Mouse (Mus musculus): ENCODE measurements around the gene Eif2b3. TPM values are rescaled to one million over a fixed set of nuclear protein-coding genes. Genes with fewer than 3 reads are reported as not detected.

Eif2b3 gene
- total RNA-seq, 2 experiments from 2014 or later, result 56.7 to 61.4 TPM

GRCm38 (mm10) chr4:117115592-117115991, 96.4 kb downstream of the Eif2b3 start:
- ATAC-seq (replicated peaks; ENCODE audit: low FRiP score, low TSS enrichment, poor library complexity, severe bottlenecking), result no peak

GRCm38 (mm10) chr4:117117931-117118330, 98.7 kb downstream of the Eif2b3 start:
- no peak for ATAC-seq (replicated peaks; ENCODE audit: low FRiP score, low TSS enrichment, poor library complexity, severe bottlenecking)

GRCm38 (mm10) chr4:117119636-117120035, 100.4 kb downstream of the Eif2b3 start:
- ATAC-seq (replicated peaks; ENCODE audit: low FRiP score, low TSS enrichment, poor library complexity, severe bottlenecking), result no peak

GRCm38 (mm10) chr4:117120052-117120444, 100.8 kb downstream of the Eif2b3 start:
- no peak for ATAC-seq (replicated peaks; ENCODE audit: low FRiP score, low TSS enrichment, poor library complexity, severe bottlenecking)

- ATAC-seq (replicated peaks; ENCODE audit: low FRiP score, low TSS enrichment, poor library complexity, severe bottlenecking), result peak; percentile 84
Measured at GRCm38 (mm10) chr4:117120445-117121414, 101.5 kb downstream of the Eif2b3 start.

- ATAC-seq (replicated peaks; ENCODE audit: low FRiP score, low TSS enrichment, poor library complexity, severe bottlenecking), result no peak
Measured at GRCm38 (mm10) chr4:117122209-117122608, 103.0 kb downstream of the Eif2b3 start.

GRCm38 (mm10) chr4:117123546-117124217, 104.5 kb downstream of the Eif2b3 start:
- no peak for ATAC-seq (replicated peaks; ENCODE audit: low FRiP score, low TSS enrichment, poor library complexity, severe bottlenecking)

- ATAC-seq (replicated peaks; ENCODE audit: low FRiP score, low TSS enrichment, poor library complexity, severe bottlenecking), result no peak
Measured at GRCm38 (mm10) chr4:117124218-117124517, 105.0 kb downstream of the Eif2b3 start.

GRCm38 (mm10) chr4:117124518-117125347, 105.5 kb downstream of the Eif2b3 start:
- ATAC-seq (replicated peaks; ENCODE audit: low FRiP score, low TSS enrichment, poor library complexity, severe bottlenecking), result peak; percentile 17; the same call in 1 of the 2 replicates

GRCm38 (mm10) chr4:117125348-117125909, 106.2 kb downstream of the Eif2b3 start, which contains the start of gene Btbd19:
Btbd19 (minus strand) TSS chr4:117125725.
- ATAC-seq (replicated peaks; ENCODE audit: low FRiP score, low TSS enrichment, poor library complexity, severe bottlenecking), result no peak

- no peak for ATAC-seq (replicated peaks; ENCODE audit: low FRiP score, low TSS enrichment, poor library complexity, severe bottlenecking)
Measured at GRCm38 (mm10) chr4:117125910-117126674, 106.9 kb downstream of the Eif2b3 start.

GRCm38 (mm10) chr4:117126675-117127290, 107.6 kb downstream of the Eif2b3 start, which contains the start of gene Tctex1d4:
Tctex1d4 (plus strand) TSS chr4:117126794.
- no peak for ATAC-seq (replicated peaks; ENCODE audit: low FRiP score, low TSS enrichment, poor library complexity, severe bottlenecking)

GRCm38 (mm10) chr4:117127991-117128686, 108.9 kb downstream of the Eif2b3 start:
- ATAC-seq (replicated peaks; ENCODE audit: low FRiP score, low TSS enrichment, poor library complexity, severe bottlenecking), result no peak

- no peak for ATAC-seq (replicated peaks; ENCODE audit: low FRiP score, low TSS enrichment, poor library complexity, severe bottlenecking)
Measured at GRCm38 (mm10) chr4:117130790-117131189, 111.6 kb downstream of the Eif2b3 start.

GRCm38 (mm10) chr4:117131198-117131597, 112.0 kb downstream of the Eif2b3 start:
- ATAC-seq (replicated peaks; ENCODE audit: low FRiP score, low TSS enrichment, poor library complexity, severe bottlenecking), result no peak

GRCm38 (mm10) chr4:117131890-117132793, 112.9 kb downstream of the Eif2b3 start:
- no peak for ATAC-seq (replicated peaks; ENCODE audit: low FRiP score, low TSS enrichment, poor library complexity, severe bottlenecking)

- ATAC-seq (replicated peaks; ENCODE audit: low FRiP score, low TSS enrichment, poor library complexity, severe bottlenecking), result no peak
Measured at GRCm38 (mm10) chr4:117132794-117133143, 113.6 kb downstream of the Eif2b3 start.

Measured in megakaryocyte-erythroid progenitor cell, adult 5-6 weeks (primary cell).